Mouse (Mus musculus) layer of hippocampus, postnatal 25 days (tissue): ENCODE measurements at regions not wholly inside any gene's neighbourhood (a gene's known extent, or its start where the extent isn't known, plus 50 kb on each side); places are given as distances from the start of the nearest gene placed in this dataset.

ENCODE experiments used
- DNase-seq, 2 experiments: peaks; one replicate each; pipeline ENCODE4 v3.0.0; 2022; ENCODE audit warnings: mixed read lengths in 2 of 2, low spot score in 1 of 2; ENCODE audit errors: extremely low spot score in 1 of 2

DNA sequence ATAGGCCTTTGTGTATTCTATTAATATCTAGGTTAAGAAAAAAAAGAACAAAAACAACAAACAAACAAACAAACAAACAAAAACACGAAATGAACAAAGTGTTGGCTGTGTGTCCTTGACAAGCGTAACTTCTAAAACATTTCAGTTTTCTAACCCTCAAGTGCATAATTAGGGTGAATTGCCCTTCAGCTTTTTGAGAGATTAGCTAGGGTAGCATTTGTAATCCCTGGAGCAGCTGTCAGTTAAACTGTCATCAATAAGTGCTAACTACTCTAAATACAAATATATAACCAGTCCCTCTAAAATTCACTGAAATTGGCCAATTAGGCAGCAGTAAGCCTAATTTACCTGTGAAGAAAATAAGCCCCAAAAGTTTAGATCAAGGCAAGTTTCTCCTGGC, 467.6 kb downstream of the Gabrg2 start:
- DNase-seq = no peak

DNA sequence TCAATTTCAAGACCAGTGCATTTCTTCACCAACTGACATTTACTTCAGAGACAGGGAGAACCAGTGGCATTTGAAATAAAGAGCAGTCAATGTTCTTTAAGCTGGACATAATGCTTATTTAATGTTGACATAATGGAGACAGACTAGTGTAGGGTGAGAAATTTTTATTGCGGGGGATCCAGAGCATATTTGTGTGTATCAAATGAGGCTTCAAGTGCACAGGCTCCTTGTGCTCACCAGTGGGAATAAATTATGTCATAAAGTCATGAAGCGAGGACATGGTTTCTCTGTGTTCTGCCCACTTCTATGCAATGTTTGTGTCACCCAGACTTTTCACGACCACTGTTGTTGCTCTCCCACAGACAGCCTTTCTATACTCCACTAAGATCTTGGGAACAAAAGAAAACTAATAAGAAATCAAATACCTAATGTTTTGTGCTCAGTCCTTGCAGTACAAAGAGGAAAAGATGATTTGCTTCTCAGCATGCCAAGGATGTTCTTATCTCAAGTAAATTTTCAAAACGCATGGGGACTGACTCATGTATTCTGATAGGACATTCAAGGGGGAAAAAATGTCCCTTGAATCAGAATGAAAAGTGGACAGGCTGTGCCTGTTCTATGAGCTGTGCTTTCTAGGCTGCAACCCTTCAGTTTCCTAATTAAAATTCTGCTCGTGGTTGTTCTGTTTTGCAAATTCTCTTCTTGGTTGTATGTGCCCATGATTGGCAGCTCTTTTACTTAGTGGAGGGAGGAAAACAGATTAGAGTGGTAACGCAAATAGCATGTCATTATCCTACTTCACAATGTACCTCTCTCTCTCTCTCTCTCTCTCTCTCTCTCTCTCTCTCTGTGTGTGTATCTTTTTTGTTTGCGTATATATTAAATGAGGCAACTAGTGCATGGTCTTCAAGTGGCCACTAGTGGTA, 468.4 kb downstream of the Gabrg2 start:
- no peak for DNase-seq

DNA sequence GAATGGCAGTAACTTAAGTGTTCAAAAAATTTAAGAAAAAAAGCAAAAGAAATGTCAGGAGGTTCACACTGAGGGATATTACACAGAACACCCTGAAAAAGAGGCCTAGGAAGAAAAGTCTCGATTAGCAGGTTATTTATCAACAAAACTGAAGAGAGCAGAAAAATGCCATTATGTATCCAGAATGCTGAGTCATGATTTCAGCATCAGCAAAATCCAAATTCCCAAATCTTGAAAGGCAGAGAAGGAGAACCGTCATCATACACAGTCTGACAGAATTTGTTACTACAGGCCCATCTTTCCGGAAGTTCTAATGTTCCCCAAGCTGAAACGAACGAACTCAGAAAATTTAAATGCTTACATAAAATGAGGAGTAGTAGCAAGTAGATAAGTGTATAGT, 475.7 kb downstream of the Gabrg2 start:
- no peak for DNase-seq

DNA sequence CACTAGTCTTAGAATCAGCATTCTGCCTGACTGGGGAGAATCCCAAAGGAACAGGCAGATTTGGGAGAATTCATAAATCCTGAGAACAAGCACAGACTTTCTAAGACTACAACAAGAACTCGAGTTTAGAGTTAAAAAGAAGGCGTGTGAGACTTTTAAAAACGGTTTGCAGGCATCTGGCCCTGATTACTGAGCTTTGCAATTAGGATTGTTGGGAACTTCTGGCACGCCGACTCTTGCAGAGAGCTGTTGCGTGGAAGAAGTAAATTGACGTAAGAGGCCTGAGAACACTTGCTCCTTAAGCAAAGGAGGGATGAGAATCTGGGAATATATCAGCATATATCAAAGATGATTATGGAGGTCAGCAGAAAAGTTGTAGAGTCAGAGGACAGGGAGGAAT, 507.4 kb downstream of the Gabrg2 start:
- DNase-seq = no peak

DNA sequence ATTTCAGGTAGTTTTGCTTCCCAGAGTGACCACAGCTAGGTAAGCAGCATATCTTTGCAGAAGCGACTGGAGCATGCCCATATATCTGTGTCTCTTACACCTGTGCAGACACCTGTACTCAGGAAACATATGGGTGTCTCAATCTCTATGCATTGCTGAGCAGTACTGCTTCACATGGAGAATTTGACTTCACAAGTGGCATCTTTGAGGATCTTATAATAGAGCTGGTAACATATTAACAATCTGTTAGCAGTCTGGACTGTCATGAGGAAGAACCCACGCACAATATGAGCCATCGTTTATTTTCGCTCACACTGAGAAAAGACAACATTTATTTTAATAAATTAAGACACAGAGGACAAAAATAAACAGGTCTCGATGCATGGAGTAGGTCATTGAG, 508.7 kb downstream of the Gabrg2 start:
- DNase-seq = peak in 1 of 2 experiments; percentile 19

DNA sequence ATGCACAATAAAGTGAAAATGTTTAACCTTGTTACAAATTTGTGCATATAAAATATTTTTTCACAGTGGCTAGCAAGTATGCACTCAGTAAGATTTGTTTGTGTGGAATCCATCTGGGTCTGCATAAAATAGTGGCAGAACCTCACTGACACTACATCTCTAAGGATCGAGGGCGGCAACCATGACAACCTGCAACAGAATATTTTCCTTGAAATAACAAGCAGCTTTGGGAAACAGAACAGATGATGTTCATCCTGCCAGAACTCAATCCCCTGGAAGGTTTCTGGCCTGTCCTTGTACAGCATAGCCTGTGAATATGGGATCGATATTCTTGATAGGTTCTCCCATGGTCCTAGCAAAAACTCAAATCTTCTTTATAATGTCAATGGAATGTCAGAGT, 509.4 kb downstream of the Gabrg2 start:
- DNase-seq = peak in 1 of 2 experiments; percentile 12

DNA sequence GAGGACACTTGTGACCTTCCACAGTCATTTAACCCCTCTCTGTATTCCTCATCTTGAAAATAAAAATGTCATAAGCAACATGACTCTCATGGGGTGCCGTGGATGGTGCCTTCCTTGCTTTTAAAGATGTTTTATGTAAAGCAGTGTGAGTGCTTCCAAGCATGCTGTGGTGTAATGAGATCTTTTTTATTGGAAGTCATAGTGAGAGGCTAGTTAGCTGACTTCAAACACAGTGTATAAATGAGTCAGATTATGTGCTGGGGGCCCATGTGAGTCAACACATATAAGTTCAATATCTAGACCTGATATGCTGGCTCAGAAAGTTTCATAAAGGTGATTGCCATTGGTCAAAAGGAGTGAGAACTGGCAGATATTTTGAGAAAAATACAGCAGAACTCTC, 516.8 kb downstream of the Gabrg2 start:
- DNase-seq = no peak

DNA sequence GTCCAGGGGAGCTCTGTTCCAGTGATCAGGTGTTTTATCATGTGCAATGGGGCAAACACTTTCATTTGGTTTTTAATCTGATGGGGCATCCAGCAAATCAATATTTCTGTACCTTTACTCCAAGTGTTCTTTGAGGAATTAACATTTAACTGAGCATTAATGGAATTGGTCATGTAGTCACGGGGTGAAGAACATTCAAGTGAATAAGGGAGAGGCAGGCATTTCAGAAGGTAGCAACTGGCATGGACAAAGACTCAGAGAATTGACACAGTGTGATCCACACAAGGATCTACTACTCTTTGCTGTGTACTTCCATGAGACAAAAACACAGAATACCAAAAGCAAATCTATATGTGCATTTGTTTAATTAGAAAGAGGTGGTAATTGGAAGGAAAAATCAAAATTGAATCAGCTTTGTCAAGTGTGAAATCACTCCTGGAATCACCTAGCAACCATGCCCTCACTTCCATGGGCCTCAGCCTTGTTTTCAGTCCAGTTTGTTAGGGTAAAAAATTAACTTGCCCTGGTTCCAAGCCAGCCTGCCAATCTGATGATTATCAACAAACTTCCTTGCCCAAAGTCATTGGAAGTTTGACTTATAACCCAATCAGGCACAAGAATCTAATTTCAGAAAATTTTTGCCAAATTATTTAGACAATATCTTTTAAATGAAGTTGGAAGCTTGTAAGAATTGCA, 529.6 kb downstream of the Gabrg2 start:
- no peak for DNase-seq

DNA sequence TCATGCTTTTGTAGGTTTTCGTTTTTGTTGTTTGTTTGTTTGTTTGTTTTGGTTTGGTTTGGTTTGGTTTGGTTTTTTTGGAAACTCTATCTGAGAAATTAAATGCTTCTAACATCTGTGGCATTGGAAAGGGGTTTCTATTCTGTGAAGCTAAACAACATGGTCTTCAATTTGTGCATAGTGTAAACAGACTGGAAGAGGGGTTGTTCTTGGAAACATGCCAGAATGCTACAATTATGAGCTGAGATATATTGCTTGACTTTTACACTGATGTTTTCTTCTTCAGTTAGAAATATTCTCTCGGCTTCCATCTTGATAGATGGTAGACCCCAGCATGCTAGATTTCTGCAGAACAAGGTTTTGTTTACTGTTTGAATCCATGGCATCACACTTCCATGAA, 533.3 kb downstream of the Gabrg2 start:
- no peak for DNase-seq

DNA sequence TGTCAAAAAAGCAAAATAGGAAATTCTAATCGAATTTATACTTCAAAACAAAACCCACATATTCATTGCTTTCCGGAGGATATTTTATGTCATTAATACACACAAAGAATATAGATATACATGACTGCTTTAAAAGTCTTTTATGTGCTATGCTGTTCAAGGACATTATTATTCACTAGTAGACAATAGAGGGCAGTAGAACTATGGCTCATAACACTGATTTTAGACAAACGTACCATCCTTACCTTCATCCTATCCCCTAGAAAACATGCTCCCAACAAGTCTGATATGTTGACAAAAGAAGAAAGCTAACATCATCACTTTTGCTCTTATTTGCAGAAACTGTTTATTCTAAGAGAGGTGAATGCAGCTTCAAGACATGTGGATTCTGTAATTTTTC, 566.8 kb downstream of the Gabrg2 start:
- DNase-seq = no peak

DNA sequence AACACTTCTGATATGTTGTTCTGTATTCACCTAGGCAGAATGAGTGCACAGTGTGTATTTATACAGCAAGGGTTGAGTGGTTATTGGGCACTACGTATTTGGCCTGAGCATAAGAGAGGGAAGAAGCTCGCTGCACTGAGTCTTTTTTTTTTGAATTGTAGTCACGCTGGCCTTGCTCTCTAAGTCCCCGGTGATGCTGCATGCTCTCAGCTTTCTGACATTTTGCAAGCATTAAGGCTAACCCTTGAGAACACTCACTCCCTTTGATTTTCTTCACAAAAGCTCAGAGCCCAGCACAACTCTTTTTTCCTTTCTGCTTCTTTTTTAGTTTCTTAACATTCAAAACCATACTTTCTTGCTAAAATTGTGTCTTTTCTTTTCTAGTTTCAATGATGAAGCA, 575.1 kb downstream of the Gabrg2 start:
- no peak for DNase-seq
